Mouse (Mus musculus) thymus, postnatal 10 days (tissue): ENCODE measurements at regions not wholly inside any gene's neighbourhood (a gene's known extent, or its start where the extent isn't known, plus 50 kb on each side); places are given as distances from the start of the nearest gene placed in this dataset.

ENCODE experiments used
- DNase-seq, 2 experiments: peaks; one replicate each; pipeline ENCODE4 v3.0.0; 2021; ENCODE audit warnings: low spot score in 2 of 2

DNA sequence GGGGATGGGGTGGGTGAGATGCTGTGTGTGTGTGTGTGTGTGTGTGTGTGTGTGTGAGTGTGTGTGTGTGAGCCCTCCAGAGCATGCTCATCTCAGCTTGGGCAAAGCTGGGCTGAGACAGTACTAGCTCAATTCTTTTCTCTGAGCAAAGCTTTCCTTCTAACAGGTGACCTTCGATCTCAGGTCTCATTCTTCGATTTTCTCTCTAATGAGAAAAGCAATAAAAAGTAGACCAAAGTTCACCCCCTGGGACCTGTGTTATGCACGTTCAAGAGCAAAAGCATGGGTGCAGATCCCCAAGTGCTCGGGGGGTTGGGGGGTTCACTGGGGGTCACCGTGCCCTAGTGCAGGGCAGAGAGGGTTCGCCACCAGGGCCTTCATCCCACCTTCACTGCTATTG is 103.1 kb upstream of the Slc22a12 start:
- DNase-seq: no peak

GRCm38 (mm10) chr19:6644871-6645270 is 102.0 kb upstream of the Slc22a12 start:
- no peak for DNase-seq

- DNase-seq: no peak
Measured at GRCm38 (mm10) chr19:6639681-6640080, 96.8 kb upstream of the Slc22a12 start.

DNA sequence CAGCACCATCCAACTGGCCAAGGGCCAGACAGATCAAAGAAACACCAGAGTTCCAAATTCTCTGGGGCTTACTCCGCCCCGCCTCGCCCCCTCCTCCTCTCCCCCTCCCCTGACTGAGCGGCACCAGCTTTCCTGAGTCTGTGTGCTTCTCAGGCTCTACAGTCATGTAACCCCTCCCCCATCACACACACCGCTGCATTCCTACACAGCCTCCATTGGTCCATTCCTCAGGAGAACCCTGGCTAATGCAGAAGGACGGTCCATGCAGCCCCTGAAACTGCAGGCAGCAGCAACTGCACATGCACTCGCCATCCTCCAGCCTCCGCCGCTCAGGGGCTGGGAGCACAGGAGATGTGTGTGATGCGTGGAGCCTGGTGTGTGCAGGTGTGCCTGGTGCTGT is 90.6 kb upstream of the Slc22a12 start:
- DNase-seq: no peak

DNA sequence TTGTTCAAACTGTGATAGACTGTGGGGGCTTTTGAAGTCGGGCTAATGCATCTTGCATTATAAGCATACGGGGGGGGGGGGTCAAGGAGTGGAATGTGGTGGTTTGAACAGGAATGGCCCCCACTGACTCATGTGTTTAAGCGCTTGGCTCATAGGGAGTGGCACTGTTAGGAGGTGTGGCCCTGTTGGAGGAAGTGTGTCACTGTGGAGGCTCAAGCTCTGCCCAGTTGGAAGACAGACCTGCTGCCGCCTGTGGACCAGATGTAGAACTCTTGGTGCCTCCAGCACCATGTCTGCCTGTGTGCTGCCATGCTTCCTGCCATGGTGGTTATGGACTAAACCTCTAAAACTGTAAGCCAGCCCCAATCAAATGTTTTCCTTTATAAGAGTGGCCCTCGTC is 89.0 kb upstream of the Slc22a12 start:
- no peak for DNase-seq

DNA sequence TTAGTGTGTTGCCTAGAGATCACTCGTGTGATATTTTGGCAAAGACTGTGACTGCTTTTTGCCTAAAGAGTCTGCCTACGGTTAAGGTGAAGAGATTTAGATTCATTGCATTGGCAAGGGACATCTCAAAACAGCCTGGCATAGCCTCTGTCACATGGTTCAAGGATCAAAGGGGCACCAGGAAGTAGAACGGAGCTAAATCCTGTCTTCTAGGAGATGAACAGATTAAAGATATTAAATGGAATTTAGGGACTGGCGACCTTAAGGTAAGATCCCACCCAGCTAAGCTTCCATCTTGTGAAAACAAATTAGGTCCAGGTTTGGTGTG is 87.7 kb upstream of the Slc22a12 start:
- no peak for DNase-seq

DNA sequence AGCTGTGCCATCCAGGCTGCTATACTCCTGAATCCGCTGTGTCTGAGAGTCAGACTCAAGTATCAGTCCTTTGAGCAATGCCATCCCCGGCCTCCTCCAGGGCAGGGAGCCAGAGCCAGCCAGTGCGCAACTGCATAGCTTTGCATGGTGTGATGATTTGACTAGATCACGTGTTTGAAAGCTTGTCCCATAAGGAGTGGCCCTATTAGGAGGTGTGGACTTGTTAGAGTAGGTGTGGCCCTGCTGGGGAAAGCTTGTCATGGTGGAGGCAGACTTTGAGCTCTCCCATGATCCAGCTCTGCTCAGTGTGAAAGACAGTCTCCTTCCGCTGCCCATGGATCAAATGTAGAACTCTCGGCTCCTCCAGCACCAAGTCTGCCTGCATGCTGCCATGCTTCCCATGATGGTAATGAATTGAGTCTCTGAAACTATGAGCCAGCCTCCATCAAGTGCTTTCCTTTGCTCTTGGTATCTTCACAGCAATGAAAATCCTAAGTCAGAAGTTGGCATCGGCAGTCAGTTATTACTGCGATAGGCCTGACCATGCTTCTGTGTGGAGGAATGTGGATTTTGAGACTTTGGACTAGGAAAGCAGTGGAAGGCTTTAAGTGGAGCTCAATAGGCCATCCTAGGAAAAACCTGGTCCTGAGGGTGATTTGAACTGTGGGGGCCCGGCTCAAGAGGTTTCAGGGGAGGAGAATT is 87.2 kb upstream of the Slc22a12 start:
- no peak for DNase-seq

DNA sequence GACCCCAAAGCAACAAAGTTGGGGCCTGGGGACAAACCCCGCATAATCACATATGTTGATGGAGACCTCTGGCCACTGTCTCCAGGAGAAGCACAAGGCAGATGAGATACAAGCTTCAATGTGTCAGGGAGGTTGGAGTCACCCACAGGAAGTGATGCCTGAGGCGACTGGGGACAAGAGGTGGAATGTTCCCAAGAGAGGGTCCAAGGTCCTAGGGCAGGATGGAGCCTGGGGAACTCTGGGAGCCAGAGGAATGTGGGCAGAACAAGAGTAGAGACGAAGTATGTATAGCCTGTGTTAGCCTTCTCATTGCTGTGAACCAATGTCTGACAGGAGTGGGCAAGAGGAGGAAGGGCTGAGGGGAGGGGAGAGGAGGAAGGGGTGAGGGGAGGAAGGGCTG is 82.7 kb upstream of the Slc22a12 start:
- DNase-seq: no peak

DNA sequence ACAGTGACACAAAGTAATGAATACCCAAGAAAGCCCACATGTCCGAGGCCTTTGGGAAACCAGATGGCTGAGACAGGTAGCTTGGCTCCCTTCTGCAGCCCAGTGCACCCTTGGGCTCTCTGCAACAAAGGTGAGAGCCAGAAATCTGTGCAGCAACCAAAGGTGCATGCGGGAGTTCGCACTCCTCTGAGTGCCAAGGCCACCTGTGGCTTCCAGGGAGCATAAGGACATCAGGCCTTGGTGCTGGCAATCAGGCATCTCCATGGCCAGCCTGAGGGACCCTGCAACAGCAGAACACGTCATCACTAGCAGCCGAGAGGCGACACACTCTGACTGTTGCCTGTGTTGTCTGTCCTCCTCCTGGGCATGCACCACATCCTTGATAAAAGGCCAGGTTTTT is 78.2 kb upstream of the Slc22a12 start:
- no peak for DNase-seq

DNA sequence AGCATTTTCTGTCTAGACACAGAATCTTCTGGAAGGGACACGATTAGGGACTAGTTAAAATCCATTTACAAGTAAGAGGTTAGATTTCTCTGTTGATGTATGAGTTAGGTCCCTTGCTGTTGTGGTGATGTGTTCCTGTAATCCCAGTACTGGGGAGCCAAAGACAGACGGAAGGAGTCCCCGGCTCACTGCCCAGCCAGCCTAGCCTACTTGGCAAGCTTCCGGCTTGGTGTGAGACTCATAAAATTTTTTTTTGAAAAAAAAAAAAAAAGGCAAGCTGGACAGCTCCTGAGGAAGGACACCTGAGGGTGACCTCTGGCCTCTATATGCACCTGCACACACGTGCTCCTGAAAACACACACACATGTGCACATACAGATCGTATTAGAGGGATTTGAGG is 76.7 kb upstream of the Slc22a12 start:
- no peak for DNase-seq

DNA sequence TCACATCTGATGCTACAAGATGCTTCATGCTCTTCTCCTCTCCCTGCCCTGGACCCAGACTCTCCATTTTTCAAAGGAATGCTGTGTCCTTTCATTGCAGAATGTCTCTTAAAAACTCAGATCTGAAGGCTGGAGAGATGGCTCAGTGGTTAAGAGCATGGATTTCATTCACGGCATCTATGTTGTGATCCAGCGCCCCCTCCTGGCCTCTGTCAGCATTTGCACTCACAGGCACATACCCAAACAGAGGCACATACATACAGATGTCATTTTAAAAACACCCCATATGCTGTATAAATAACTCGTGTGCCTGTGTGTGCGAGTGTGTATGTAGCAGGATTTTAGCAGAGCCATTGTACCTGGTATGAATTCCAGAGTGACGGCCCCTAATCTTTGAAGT is 73.8 kb upstream of the Slc22a12 start:
- DNase-seq: no peak

DNA sequence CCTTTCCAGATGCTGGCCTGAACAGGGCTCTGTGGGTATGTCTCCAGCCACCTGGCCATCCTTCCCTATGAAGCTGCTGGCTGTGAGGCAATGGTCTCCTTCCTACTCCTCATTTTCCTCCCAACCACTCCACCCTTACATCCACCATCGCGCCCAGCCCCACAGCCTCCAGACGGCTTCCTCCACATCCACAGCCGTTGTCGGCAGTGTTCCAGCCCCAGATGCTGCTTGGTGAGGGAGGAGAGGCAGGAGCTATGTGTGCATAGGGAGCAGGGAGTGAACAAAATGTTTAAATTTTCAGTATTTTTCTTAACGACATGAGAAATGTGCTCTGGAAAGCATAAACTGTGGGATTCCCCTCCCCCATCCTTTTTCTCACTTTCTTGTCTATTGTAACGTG is 69.6 kb upstream of the Slc22a12 start:
- DNase-seq: no peak

- no peak for DNase-seq
Measured at GRCm38 (mm10) chr19:6611921-6612320, 69.1 kb upstream of the Slc22a12 start.

DNA sequence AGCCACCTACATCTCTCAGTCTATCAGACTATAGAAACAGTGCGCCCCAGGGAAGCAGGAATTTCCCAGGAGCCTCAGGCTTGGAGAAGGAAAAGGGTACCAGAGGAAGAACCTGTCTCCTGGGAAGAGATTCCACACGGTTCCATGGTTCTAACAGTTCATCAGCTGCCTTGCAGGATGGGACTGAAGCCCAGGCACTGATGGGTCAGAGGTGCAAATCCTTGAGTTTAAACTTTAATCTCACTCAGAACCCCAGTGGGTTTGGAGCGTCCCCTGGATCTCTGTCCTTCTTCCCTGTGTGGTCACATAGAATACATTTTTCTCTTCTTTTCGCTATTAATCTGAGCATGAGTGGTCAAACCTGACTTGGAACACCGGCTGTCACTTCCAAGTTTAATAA is 67.9 kb upstream of the Slc22a12 start:
- no peak for DNase-seq

DNA sequence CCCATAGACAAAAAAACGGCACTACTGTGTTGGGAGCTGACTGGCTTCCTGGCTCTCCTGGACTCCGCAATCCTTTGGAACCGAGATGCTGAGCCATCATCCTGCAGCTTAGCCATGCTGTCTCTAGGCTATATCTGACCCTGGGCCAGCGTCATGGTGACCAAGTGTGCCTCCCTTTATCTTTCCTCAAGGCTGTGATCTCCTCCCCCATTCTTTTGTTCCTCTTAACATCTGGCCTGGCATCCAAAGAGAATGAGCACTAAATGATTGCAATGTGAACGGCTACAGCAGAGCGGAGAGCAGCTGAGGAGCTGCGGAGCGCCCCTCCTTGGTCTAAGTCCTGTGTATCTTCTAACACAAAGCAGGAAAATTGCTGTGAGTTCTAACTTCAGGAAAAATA is 67.2 kb upstream of the Slc22a12 start:
- no peak for DNase-seq

DNA sequence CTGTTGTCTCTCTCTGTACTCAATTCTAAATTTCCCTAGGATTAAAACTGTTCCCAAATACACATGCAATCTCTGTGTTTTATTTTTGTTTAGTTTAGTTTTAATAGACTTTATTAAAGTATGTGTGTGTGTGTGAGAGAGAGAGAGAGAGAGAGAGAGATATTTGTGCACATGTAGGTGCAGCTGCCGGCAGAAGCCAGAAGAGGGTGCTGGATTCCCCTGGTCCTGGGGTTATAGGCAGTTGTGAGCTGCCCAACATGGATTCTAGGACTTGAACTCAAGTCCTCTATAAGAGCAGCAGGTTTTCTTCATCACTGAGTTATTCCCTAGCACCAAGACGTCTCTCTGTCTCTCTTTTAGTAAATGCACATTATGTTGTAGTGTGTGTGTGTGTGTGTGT is 64.7 kb upstream of the Slc22a12 start:
- DNase-seq: no peak

GRCm38 (mm10) chr19:6606667-6607066 is 63.8 kb upstream of the Slc22a12 start:
- DNase-seq: no peak

- no peak for DNase-seq
Measured at GRCm38 (mm10) chr19:6604702-6605101, 61.9 kb upstream of the Slc22a12 start.

DNA sequence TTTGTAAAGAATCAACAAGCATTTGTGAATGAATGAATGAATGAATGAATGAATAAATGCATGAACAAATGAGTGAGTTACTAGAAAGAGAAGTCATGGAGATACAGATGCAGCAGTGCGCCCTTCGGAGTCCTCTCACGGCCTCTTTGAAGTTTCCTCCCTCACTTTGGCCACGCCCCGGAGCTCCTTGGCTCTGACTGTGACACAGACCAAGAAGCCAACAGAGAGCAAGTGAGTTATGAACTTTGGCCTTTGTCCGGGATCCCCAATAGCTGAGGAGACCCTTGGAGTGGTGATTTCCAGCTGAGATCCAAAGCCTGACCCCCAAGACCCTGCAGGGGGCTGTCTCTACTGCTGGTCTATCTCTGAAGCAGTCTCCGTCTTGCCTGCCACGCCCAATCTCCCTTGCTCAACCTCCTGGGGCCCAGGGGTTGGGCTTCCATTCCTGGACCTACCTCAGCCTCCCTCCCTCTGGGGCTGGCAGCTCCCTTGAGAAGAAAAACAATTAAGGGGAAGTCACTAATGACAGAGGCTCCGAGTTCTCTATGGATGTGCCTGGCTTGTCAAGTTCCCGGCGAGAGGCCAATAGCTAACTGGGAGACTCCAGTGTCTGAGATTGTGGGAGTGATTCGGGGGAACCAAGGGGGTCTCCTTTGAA is 58.2 kb upstream of the Slc22a12 start:
- DNase-seq: no peak

DNA sequence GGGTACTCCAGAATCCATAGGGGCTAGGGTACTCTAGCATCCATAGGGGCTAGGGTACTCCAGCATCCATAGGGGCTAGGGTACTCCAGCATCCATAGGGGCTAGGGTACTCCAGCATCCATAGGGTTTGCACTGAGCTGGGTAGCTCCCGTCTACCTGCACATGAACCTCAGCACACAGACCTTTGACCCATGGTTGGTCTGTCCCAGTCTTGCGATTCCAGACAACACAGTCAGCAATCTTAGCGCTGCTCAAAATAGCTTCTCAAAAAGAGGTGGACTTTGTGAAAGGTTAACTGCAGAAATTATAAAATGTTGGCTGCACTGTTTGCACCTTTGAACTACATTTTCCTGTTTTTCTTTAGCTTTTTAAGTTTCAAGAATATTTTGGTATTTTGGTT is 56.4 kb upstream of the Slc22a12 start:
- no peak for DNase-seq

- DNase-seq: no peak
Measured at GRCm38 (mm10) chr19:6598186-6598585, 55.4 kb upstream of the Slc22a12 start.

- DNase-seq: no peak
Measured at GRCm38 (mm10) chr19:6595801-6596200, 53.0 kb upstream of the Slc22a12 start.
